Mouse (Mus musculus) cerebral cortex, adult 2 months (tissue): Measurements from ENCODE around the gene Eif2s2.

ENCODE experiments used
- WGBS: fragments of 180-500 bp; shearing (Covaris S2); methylation state at CpG from one replicate; pipeline ENCODE4 v1.1.7; 2018; 5-methylcytosine and 5-hydroxymethylcytosine counted together

Gene Eif2s2

GRCm38 (mm10) chr2:154892201-154893044, at the start of gene Eif2s2:
TSS of gene Eif2s2 (minus strand) at chr2:154892935.
- under 1% methylated on average over 75 of the region's 75 CpGs for WGBS

DNA sequence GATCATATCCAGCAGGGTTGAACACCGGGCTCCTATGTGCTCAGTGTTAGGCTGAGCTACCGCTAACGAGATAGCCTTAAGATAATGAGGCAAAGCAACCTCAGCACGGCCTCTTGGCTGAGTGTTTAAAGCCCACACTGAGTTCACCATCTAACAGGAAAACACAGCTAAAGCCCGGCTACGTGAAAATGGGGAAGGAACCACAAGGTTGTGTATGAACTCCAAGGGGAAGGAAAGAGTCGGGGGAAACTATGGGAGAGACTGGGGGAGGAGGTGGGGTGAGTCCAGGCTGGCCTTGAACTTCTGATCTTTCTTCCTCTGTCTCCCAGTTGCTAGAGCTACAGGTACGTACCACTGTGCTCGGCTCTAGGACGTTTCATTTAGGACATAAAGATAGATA, 49.2 kb upstream of the Eif2s2 start:
- WGBS = 82% methylated on average over 10 of the region's 10 CpGs

DNA sequence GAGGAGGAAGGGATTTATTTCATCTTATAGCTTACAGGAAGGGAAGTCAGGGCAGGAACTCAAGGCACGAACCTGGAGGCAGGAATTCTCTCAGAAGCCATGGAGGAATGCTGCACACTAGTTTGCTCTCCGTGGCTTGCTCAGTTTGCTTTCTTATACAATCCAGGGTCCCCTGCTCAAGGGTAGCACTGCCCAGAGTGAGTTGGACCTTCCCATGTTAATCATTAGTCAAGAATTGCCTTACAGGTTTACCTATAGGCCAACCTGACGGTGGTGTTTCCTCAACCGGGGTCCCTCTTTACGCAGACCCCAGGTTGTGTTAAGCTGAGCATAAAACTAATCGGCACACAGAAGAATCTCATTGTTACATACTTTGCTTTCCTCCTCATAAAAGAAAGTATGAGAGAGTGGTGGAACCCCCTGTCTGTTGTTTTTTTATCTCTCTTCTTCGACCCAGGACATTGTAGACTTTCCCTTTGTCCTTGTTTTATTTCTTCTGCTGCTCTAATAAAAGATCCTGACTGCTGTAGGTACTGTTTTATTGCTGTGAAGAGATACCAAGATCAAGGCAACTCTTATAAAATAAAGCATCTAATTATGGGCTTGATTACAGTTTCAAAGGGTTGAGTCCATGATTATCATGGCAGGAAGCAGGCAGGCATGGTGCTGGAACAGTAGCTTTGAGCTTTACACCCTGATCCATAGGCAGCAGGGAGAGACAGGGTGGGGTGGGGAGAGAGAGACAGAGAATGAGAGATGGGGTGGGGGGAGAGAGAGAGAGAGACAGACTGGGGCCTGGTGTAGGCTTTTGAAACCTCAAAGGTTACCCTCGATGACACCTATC, 45.0 kb upstream of the Eif2s2 start:
- 91% methylated on average over 8 of the region's 8 CpGs for WGBS

- WGBS = 73% methylated on average over 11 of the region's 11 CpGs
These were observed 43.9 kb upstream of the Eif2s2 start for GRCm38 (mm10) chr2:154936536-154937155.

DNA sequence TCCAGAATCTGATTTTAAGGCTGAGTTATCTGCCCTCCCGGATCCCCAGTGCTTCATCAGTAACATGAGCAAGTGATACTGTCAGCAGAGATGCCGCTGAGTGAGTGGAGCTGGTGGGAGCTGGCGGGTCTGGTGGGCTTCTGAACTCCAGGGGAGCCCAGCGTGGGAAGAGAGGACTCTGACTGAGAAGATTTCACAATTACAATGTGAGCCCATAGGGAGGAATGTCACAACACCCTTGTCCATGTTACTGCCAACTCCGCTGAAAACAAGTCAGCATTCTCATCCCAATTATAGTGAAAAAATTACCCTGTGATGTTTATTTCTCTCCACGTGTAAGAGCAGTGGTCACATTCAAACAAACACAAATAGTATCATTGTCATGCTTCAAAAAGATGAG, 43.4 kb upstream of the Eif2s2 start:
- 74% methylated on average over 6 of the region's 6 CpGs for WGBS

DNA sequence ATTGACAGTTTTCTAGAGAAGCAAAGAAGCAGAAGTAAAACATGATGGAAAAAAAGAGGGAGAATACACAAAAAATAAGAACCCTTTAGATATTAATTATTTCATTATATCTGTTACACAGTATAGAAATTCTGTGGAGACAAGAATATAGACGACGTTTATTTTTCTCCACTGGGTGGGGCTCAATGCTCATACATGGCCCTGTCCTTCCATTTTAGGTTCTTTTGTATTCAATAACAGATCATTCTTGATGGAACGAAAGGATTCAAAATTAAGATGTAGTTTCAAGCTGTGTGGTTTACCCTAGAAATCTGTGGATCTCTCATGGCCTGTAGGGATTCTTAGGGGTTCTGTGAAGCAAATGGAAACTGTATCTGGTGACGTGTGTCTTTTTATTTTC, 41.1 kb upstream of the Eif2s2 start:
- WGBS = 51% methylated on average over 4 of the region's 4 CpGs

GRCm38 (mm10) chr2:154928298-154928697, 35.6 kb upstream of the Eif2s2 start:
- WGBS = 80% methylated on average over 2 of the region's 2 CpGs

GRCm38 (mm10) chr2:154926843-154927242, 34.1 kb upstream of the Eif2s2 start:
- WGBS = 82% methylated on average over 6 of the region's 6 CpGs

DNA sequence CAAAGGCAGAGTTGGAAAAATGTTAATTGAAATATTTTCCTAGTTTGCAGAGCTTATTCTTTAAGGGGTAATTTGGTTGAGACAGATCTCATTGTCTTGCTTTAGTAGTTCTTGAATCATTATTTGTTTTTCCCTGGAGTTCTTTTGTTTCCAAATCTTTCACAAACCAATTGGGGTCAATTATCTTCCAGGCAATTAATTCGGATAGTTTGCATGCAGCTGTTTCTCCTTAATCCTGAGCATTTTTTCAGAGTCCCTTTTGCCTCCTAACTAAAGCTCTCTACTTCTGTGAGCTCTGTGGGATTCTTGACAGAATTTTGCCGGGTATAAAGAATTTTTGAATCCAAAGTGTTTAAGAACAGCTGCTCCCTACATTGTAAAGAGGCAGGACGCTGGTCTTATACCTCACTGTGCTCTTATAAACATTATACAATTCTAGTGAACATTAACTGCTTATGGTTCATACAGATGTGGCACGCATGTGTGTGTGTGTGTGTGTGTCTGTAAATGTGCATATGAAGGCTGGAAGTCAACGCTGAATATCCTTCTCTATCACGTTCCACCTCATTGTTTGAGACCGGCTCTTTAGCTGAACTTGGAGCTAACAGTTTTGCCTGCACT, 32.8 kb upstream of the Eif2s2 start:
- WGBS = 62% methylated on average over 7 of the region's 7 CpGs

DNA sequence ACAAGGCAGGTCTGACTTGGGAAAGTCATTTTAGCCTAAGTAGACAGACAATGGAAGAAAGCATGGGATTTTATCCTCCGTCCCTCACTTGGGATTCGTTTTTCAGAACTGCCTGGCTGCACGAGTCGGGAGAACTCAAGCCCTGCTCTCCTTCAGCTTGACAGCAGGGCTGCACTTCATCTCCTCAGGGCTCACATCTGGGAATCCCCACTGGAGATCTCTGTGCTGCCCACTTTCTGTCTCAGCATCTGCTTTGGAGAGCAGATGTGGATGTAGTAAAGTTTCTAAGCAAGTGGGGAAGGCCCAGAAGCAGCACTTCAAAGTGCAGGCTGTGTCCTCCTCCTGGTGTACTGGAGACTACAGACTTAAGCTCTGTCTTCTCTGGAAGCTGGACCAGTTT, 29.4 kb upstream of the Eif2s2 start:
- no CpG with 5 or more reads among the region's 4 CpGs for WGBS

- 88% methylated on average over 7 of the region's 7 CpGs for WGBS
These were observed 28.2 kb upstream of the Eif2s2 start for GRCm38 (mm10) chr2:154920896-154921295.

GRCm38 (mm10) chr2:154917866-154918641, 25.3 kb upstream of the Eif2s2 start:
- WGBS = 82% methylated on average over 13 of the region's 13 CpGs

GRCm38 (mm10) chr2:154916547-154916946, 23.8 kb upstream of the Eif2s2 start:
- 21% methylated on average over 2 of the region's 2 CpGs for WGBS

DNA sequence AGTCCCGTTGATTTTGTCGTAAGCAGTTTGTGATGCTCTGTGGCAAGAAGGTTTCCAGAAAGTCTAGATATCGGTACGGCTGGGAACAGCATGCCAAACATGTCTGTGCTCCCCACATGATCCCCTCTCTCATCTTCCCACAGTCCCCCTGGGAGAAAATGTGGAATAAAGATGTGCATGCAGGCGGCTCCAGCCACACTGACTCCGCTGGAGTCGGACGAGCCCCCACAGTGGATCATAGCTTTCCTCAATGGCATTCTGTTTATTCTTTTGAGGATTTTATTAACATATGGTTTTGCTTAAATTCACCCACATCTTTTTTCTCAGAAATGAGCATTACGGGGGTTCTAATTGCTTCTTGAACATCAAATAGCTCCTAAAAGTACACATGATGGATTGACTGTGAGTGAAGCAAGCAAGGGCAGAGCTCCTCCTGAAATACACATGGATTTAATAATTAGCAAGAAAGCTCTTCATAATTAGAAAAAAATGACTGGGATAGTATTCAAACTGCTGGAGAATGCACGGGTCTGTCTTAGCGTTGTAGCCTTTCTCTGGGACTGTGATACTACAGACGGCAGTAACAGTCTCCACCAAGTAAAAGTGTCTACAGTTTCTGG, 23.3 kb upstream of the Eif2s2 start:
- 84% methylated on average over 12 of the region's 12 CpGs for WGBS

- 84% methylated on average over 6 of the region's 6 CpGs for WGBS
These were observed 17.1 kb upstream of the Eif2s2 start for GRCm38 (mm10) chr2:154909789-154910188.

- WGBS = 52% methylated on average over 2 of the region's 2 CpGs
These were observed 15.5 kb upstream of the Eif2s2 start for GRCm38 (mm10) chr2:154908223-154908622.

DNA sequence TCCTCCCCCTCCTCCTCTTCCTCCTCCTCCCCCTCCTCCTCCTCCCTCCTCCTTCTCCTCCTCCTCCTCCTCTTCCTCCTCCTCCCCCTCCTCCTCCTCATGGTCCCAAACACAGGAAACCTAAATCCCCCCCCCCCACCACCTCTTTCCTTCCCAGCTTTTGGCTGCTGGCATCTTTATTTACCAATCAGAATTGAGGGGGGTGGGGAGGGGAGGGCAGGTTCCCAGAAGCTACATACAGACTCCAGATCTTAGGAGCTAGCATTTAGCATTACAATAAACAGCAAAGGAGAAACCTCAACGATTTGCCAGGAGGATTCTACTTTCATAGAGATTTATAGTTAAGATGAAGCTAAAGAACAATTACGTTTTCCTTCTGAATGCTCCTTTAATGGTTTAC, 13.1 kb upstream of the Eif2s2 start:
- WGBS = 66% methylated on average over 2 of the region's 2 CpGs

GRCm38 (mm10) chr2:154902111-154902510, 9.4 kb upstream of the Eif2s2 start:
- WGBS = 95% methylated on average over 3 of the region's 3 CpGs

DNA sequence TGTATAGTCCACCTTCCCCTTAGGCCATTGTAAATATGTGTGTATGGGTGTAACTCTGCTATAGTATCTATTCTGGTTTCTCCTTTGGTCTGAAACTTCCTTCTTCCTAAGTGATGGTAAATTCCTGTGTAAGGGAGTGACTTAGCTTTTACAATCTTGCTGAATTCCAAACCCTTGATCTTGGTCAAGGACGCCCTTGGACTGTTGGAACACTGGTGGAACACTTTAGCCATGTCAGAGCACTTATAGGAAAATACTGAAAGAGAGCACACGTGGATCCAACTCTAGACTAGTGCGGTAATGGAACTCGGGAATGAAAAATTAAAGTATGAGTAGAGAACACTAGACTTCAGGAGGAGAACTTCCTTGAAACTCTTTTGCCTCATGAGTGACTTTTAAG, 6.7 kb upstream of the Eif2s2 start:
- 92% methylated on average over 4 of the region's 4 CpGs for WGBS

- WGBS = 90% methylated on average over 8 of the region's 8 CpGs
These were observed 6.3 kb upstream of the Eif2s2 start for GRCm38 (mm10) chr2:154899004-154899403.

- 66% methylated on average over 4 of the region's 4 CpGs for WGBS
These were observed 813 bp upstream of the Eif2s2 start for GRCm38 (mm10) chr2:154893548-154893947.
